Mouse (Mus musculus): ENCODE measurements at regions not wholly inside any gene's neighbourhood (a gene's known extent, or its start where the extent isn't known, plus 50 kb on each side); places are given as distances from the start of the nearest gene placed in this dataset.
A peak's percentile ranks its signal among the peaks of the same experiment; 100 is the strongest.
"Not testable (repeated sequence)": the region's sequence is repeated elsewhere in the genome, so short reads cannot be mapped to it uniquely, and the experiment has no call there.

DNA sequence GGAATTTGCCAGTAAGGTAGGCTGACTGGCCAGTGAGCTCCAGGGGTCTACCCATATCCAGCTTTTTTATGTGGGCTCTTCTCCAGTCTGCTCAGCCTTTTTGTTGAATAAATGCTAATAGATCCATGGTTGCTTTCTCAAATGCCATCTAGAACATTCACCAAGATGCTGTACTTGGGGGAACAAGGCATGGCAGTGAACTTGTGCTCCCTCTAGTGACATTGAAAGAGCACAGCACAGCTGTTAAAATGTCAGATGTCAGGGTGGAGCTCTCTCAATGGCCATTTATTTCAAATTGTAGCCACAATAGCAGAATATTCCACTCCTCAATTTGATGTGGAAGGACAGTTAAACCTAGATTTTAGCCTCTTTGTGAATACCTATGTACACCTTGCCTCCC is 86.3 kb downstream of the Kcnk1 start:
- DNase-seq (ENCODE audit: low spot score), result no peak
- Histone ChIP-seq H3K4me3 (no peak overlapping the region), H3K36me3 (no peaks in the 10 kb centered on the region), H3K27me3 (ENCODE audit: insufficient read depth, poor library complexity, severe bottlenecking) (no peaks in the 10 kb centered on the region), H3K4me1 (no peaks in the 10 kb centered on the region), H3K27ac (no peak overlapping the region), H3K9me3 (no peaks in the 10 kb centered on the region)

GRCm38 (mm10) chr8:126082827-126083226 is 87.9 kb downstream of the Kcnk1 start:
- no peaks in the 10 kb centered on the region for H3K36me3 ChIP-seq
- no peak overlapping the region for H3K27ac ChIP-seq
- H3K4me3 ChIP-seq, result no peak overlapping the region
- no peaks in the 10 kb centered on the region for H3K9me3 ChIP-seq
- H3K4me1 ChIP-seq, result no peaks in the 10 kb centered on the region
- no peaks in the 10 kb centered on the region for H3K27me3 ChIP-seq (ENCODE audit: insufficient read depth, poor library complexity, severe bottlenecking)
- DNase-seq (ENCODE audit: low spot score), result no peak
- 61% methylated on average over 1 of the region's 1 CpGs for WGBS

DNA sequence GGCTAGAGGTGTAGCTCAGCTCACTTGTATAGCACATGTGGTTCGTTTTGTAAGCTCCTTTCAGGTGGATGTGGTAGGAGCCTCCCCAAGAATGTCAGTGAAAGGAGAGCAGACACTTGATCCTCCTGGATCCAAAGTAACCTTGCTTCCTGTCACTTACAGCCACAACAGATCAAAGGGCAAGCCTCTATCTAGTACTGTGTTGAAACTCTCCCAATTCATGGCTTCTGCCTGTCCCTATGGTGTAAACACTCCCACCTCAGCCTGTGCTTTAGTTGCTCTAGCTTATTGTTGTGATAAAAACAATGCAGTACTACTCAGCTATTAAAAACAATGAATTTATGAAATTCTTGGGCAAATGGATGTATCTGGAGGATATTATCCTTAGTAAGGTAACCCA is 95.8 kb downstream of the Kcnk1 start:
- H3K27me3 ChIP-seq (ENCODE audit: insufficient read depth, poor library complexity, severe bottlenecking), result no peaks in the 10 kb centered on the region
- no peak overlapping the region for H3K27ac ChIP-seq
- no peaks in the 10 kb centered on the region for H3K4me1 ChIP-seq
- 59% methylated on average over 1 of the region's 1 CpGs for WGBS
- peaks cover 4% of the 10 kb centered on the region; the same call in 1 of the 2 replicates for H3K9me3 ChIP-seq
- no peaks in the 10 kb centered on the region for H3K36me3 ChIP-seq
- H3K4me3 ChIP-seq, result no peak overlapping the region
- DNase-seq (ENCODE audit: low spot score), result peak; percentile 22

DNA sequence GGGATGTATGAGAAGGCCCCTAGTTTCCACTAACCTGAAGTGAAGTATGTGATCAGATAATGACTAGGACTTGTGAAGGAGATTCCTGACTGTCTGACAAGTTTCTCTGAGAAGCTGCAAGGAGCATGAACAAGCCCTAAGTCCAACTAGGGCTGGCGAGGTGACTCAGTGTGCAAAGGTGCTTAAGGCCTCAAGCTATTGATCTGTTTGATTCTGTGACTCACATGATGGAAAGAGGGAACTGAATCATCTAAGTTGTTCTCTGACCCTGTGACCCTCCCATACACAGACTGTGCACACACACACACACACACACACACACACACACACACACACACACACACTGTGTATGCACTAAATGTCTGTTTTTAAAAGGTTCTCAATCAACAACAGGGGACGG is 99.0 kb downstream of the Kcnk1 start:
- WGBS, result 59% methylated on average over 2 of the region's 2 CpGs
- DNase-seq (ENCODE audit: low spot score), result peak; percentile 16
- H3K4me1 ChIP-seq, result 0 out of 2 replicates have a peak, but pooled peaks cover 3% of the 10 kb centered on the region
- H3K4me3 ChIP-seq, result no peak overlapping the region
- no peak overlapping the region for H3K27ac ChIP-seq
- no peaks in the 10 kb centered on the region for H3K36me3 ChIP-seq
- peaks cover 2% of the 10 kb centered on the region; the same call in 1 of the 2 replicates for H3K9me3 ChIP-seq
- no peaks in the 10 kb centered on the region for H3K27me3 ChIP-seq (ENCODE audit: insufficient read depth, poor library complexity, severe bottlenecking)

DNA sequence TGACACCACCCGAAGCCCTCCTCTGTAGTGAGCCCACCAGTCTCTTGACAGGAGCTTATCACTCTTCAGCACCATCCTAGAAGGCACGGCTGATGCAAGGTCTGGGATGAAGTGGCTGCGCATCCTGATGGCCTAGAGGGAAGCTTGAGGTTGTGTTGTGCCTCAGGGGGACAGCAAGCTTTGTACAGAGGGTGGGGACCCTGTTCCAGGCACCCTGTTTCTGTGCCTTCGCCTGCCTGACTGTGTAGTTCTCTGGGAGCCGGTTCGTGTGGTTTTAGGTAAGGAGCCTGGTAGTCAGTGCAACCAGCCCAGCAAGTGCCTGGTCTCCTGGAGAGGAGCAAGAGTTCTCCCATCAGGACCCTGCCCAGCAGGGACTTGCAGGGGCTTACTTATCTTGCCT is 101.1 kb downstream of the Kcnk1 start:
- 0 out of 2 replicates have a peak, but pooled peaks cover 3% of the 10 kb centered on the region for H3K4me1 ChIP-seq
- no peaks in the 10 kb centered on the region for H3K36me3 ChIP-seq
- no peaks in the 10 kb centered on the region for H3K27me3 ChIP-seq (ENCODE audit: insufficient read depth, poor library complexity, severe bottlenecking)
- no peaks in the 10 kb centered on the region for H3K9me3 ChIP-seq
- WGBS, result 62% methylated on average over 6 of the region's 6 CpGs
- DNase-seq (ENCODE audit: low spot score), result peak; percentile 67
- H3K27ac ChIP-seq, result no peak overlapping the region
- H3K4me3 ChIP-seq, result no peak overlapping the region

DNA sequence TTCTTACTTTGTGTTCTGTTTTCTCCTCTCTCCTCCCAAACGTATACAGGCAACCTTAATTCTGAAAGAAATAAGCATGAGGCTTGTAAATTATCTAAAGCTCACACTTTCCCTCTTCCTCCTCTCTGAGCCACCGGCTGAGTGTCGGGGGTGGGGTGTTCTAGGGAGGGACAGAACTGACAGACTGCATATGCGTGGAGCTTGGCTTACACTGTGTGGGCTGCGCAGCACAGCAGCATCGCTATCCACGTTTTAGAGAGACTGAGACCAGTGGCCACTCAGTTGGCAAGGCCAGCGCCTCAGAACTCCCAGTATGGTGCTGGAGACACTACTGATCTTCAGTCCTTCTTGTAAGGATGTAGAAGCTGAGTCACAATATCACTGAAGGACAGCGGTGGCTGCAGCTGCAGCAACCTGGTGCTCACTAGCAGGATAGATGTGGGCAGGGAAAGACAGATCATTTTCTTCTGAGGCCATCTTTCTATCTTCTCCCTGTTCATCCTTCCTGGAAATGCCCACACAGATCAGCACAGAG is 101.7 kb downstream of the Kcnk1 start:
- WGBS, result 60% methylated on average over 9 of the region's 9 CpGs
- H3K27me3 ChIP-seq (ENCODE audit: insufficient read depth, poor library complexity, severe bottlenecking), result no peaks in the 10 kb centered on the region
- no peaks in the 10 kb centered on the region for H3K9me3 ChIP-seq
- no peaks in the 10 kb centered on the region for H3K36me3 ChIP-seq
- DNase-seq (ENCODE audit: low spot score), result peak; percentile 58
- H3K4me3 ChIP-seq, result no peak overlapping the region
- H3K4me1 ChIP-seq, result 0 out of 2 replicates have a peak, but pooled peaks cover 3% of the 10 kb centered on the region
- no peak overlapping the region for H3K27ac ChIP-seq

DNA sequence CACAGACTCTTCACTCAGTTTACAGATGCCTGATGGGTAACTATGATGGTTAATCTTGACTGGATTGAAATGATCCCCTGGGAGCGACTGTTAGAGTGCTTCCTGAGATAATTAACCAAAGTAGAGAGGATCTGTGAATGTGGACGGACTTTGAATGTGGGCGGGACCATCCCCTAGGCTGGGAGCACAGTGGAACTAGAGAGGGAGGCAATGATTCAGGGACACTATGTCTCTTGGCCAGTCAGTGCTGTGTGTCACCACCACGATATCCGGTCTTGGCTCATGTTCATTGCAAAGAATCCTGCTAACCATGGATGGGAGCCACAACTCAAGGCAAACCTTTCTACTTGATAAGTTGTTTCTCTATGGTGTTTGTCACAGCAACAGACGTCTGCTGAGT is 103.9 kb downstream of the Kcnk1 start:
- Histone ChIP-seq H3K27me3 (ENCODE audit: insufficient read depth, poor library complexity, severe bottlenecking) (no peaks in the 10 kb centered on the region), H3K36me3 (no peaks in the 10 kb centered on the region), H3K27ac (no peak overlapping the region), H3K9me3 (peaks cover 3% of the 10 kb centered on the region; the same call in 1 of the 2 replicates), H3K4me1 (0 out of 2 replicates have a peak, but pooled peaks cover 3% of the 10 kb centered on the region), H3K4me3 (no peak overlapping the region)
- no peak for DNase-seq (ENCODE audit: low spot score)
- WGBS, result 76% methylated on average over 6 of the region's 6 CpGs

DNA sequence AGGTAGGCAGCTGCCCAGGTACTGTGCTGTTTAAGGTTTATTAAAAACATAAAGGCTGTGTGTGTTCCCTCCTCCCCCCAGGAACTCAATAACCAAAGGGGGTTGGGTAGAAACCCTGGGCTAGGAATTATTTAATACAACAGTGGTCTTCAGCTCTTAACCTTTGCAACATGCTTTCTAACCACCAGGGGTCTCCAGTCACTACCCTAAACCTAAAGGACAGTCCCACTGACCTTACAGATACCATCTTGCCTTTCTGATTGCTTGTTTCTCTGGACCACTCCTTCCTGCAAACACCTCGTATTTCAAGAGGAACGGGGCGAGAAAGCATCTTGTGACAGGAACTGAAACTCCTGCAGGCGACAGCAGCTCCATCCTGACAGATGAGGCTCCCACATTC is 104.9 kb downstream of the Kcnk1 start:
- WGBS, result 68% methylated on average over 4 of the region's 4 CpGs
- Histone ChIP-seq H3K27me3 (ENCODE audit: insufficient read depth, poor library complexity, severe bottlenecking) (no peaks in the 10 kb centered on the region), H3K4me3 (no peak overlapping the region), H3K4me1 (0 out of 2 replicates have a peak, but pooled peaks cover 3% of the 10 kb centered on the region), H3K36me3 (no peaks in the 10 kb centered on the region), H3K27ac (no peak overlapping the region), H3K9me3 (peaks cover 4% of the 10 kb centered on the region; the same call in 1 of the 2 replicates)
- DNase-seq (ENCODE audit: low spot score), result peak; percentile 36

GRCm38 (mm10) chr8:126105043-126105442 is 110.1 kb downstream of the Kcnk1 start:
- Histone ChIP-seq H3K9me3 (peaks cover 4% of the 10 kb centered on the region; the same call in 1 of the 2 replicates), H3K36me3 (no peaks in the 10 kb centered on the region), H3K27ac (no peak overlapping the region), H3K27me3 (ENCODE audit: insufficient read depth, poor library complexity, severe bottlenecking) (no peaks in the 10 kb centered on the region), H3K4me1 (no peaks in the 10 kb centered on the region), H3K4me3 (no peak overlapping the region)
- no peak for DNase-seq (ENCODE audit: low spot score)
- 74% methylated on average over 3 of the region's 3 CpGs for WGBS

GRCm38 (mm10) chr8:126126041-126126440 is 131.1 kb downstream of the Kcnk1 start:
- DNase-seq (ENCODE audit: low spot score), result no peak
- Histone ChIP-seq H3K4me1 (no peaks in the 10 kb centered on the region), H3K27me3 (ENCODE audit: insufficient read depth, poor library complexity, severe bottlenecking) (no peaks in the 10 kb centered on the region), H3K36me3 (no peaks in the 10 kb centered on the region), H3K27ac (no peak overlapping the region), H3K9me3 (no peaks in the 10 kb centered on the region), H3K4me3 (no peak overlapping the region)
- 73% methylated on average over 6 of the region's 6 CpGs for WGBS

- Histone ChIP-seq H3K4me1 (no peaks in the 10 kb centered on the region), H3K27ac (no peak overlapping the region), H3K36me3 (no peaks in the 10 kb centered on the region), H3K27me3 (ENCODE audit: insufficient read depth, poor library complexity, severe bottlenecking) (no peaks in the 10 kb centered on the region), H3K4me3 (no peak overlapping the region), H3K9me3 (no peaks in the 10 kb centered on the region)
- no peak for DNase-seq (ENCODE audit: low spot score)
- 68% methylated on average over 4 of the region's 4 CpGs for WGBS
Measured at GRCm38 (mm10) chr8:126132076-126132475, 137.1 kb downstream of the Kcnk1 start.

- H3K4me3 ChIP-seq; H3K9me3 ChIP-seq; H3K27me3 ChIP-seq (ENCODE audit: insufficient read depth, poor library complexity, severe bottlenecking); H3K4me1 ChIP-seq; H3K36me3 ChIP-seq; DNase-seq (ENCODE audit: low spot score); H3K27ac ChIP-seq: not testable (repeated sequence)
- 90% methylated on average over 4 of the region's 4 CpGs for WGBS
Measured at GRCm38 (mm10) chr8:126132918-126133317, 137.9 kb downstream of the Kcnk1 start.

- 71% methylated on average over 10 of the region's 10 CpGs for WGBS
Measured at GRCm38 (mm10) chr8:126135100-126135499, 140.1 kb downstream of the Kcnk1 start.

DNA sequence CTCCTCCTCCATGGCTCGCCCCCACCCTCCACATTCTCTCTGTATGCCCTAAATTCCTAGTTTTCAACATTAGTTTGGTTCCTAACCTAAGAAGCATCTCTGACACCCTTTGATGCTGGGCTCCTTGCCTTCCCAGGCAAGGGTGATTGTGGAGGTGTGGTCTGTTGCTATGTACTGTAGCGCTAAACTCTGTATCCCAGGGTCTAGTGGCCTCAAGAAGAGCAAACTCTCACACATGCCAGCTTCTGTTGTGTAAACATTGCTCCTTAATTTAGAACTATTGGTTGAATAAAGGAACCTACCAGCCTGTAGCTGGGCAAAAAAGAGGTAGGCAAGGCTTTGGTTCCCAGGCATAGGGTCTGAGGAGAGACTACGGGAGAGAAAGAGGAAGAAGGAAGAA is 140.6 kb downstream of the Kcnk1 start:
- Histone ChIP-seq H3K4me1 (peaks cover 14% of the 10 kb centered on the region), H3K4me3 (no peak overlapping the region), H3K9me3 (no peaks in the 10 kb centered on the region), H3K27me3 (ENCODE audit: insufficient read depth, poor library complexity, severe bottlenecking) (peaks cover 31% of the 10 kb centered on the region), H3K27ac (no peak overlapping the region), H3K36me3 (no peaks in the 10 kb centered on the region)
- 71% methylated on average over 3 of the region's 3 CpGs for WGBS
- DNase-seq (ENCODE audit: low spot score), result no peak

More at GRCm38 (mm10) chr8:126135100-126135499, 140.1 kb downstream of the Kcnk1 start:
- peaks cover 27% of the 10 kb centered on the region for H3K27me3 ChIP-seq (ENCODE audit: insufficient read depth, poor library complexity, severe bottlenecking)
- peaks cover 14% of the 10 kb centered on the region for H3K4me1 ChIP-seq
- no peaks in the 10 kb centered on the region for H3K36me3 ChIP-seq
- no peaks in the 10 kb centered on the region for H3K9me3 ChIP-seq
- no peak overlapping the region for H3K4me3 ChIP-seq
- no peak for DNase-seq (ENCODE audit: low spot score)
- no peak overlapping the region for H3K27ac ChIP-seq

Data from heart, embryonic 10.5 days (tissue).